Mouse (Mus musculus) spleen, adult 2 months (tissue): ENCODE results near the gene Lsm4. TPM values are rescaled to one million over a fixed set of nuclear protein-coding genes. Genes with fewer than 3 reads are reported as not detected.

ENCODE experiments used
- DNase-seq, 2 experiments: peaks; one replicate each; pipeline versions ENCODE4 v3.0.0 to v3.0.0-alpha.2; 2012 to 2021; ENCODE audit warnings: low spot score in 2 of 2, low read depth in 1 of 2
- H3K27ac ChIP-seq: fragments of 200-500 bp; 2 replicates; pipeline ENCODE4 v1.5.1; 2012; ENCODE audit warnings: low read length, inconsistent platforms; ENCODE audit not compliant: insufficient read depth
- H3K27me3 ChIP-seq: fragments of 200-500 bp; 2 replicates; pipeline ENCODE4 v1.6.1; 2012; ENCODE audit warnings: mild to moderate bottlenecking, moderate library complexity, low read length, inconsistent platforms; ENCODE audit not compliant: control insufficient read depth, insufficient read depth
- H3K36me3 ChIP-seq: fragments of 200-500 bp; 2 replicates; pipeline ENCODE4 v1.6.1; 2012; ENCODE audit warnings: mild to moderate bottlenecking, low read length, inconsistent platforms; ENCODE audit not compliant: control insufficient read depth, insufficient read depth
- H3K4me1 ChIP-seq: fragments of 200-500 bp; 2 replicates; pipeline ENCODE4 v1.6.1; 2011; ENCODE audit warnings: inconsistent platforms; ENCODE audit not compliant: control insufficient read depth, insufficient read depth, insufficient read length
- H3K4me3 ChIP-seq: fragments of 200-500 bp; 2 replicates; pipeline ENCODE4 v1.5.1; 2011; ENCODE audit warnings: mild to moderate bottlenecking, inconsistent platforms; ENCODE audit not compliant: insufficient read depth, insufficient read length; ENCODE audit errors: extremely low read depth
- CTCF ChIP-seq: fragments of 200-500 bp; IDR thresholded peaks from 2 replicates; pipeline ENCODE4 v1.5.1; 2011; ENCODE audit warnings: mild to moderate bottlenecking, inconsistent platforms; ENCODE audit not compliant: insufficient read depth, insufficient read length, insufficient replicate concordance; ENCODE audit errors: extremely low read depth
- POLR2A ChIP-seq: fragments of 200-500 bp; IDR thresholded peaks from 2 replicates; pipeline ENCODE4 v1.6.1; 2011; ENCODE audit warnings: low read depth, low read length, inconsistent platforms
- WGBS: fragments of 180-500 bp; shearing (Covaris S2); methylation state at CpG from one replicate; pipeline ENCODE4 v1.1.7; 2018; 5-methylcytosine and 5-hydroxymethylcytosine counted together
- polyA plus RNA-seq: library from polyadenylated mRNA; depleted of rRNA; stranded (reverse); fragments of >200 nt; gene quantifications from 2 replicates; pipeline ENCODE4 v1.2.3, GENCODE M21; 2012

The Lsm4 gene
- polyA plus RNA-seq, 1 experiment: 109 TPM

GRCm38 (mm10) chr8:70665599-70665998 lies 7.4 kb upstream of the Lsm4 start:
- WGBS: 80% methylated on average over 2 of the region's 2 CpGs
- TF ChIP-seq POLR2A (no peak), CTCF (no peak)
- no peak for DNase-seq
- Histone ChIP-seq H3K4me3 (no peak overlapping the region), H3K27me3 (no peaks in the 10 kb centered on the region), H3K4me1 (peaks cover 3% of the 10 kb centered on the region; the same call in 1 of the 2 replicates), H3K36me3 (no peaks in the 10 kb centered on the region), H3K27ac (no peak overlapping the region)

- DNase-seq: no peak
- H3K4me1 ChIP-seq: peaks cover 3% of the 10 kb centered on the region; the same call in 1 of the 2 replicates
- 72% methylated on average over 5 of the region's 5 CpGs for WGBS
- TF ChIP-seq POLR2A (no peak), CTCF (no peak)
- no peak overlapping the region for H3K4me3 ChIP-seq
- no peaks in the 10 kb centered on the region for H3K27me3 ChIP-seq
- H3K36me3 ChIP-seq: no peaks in the 10 kb centered on the region
- H3K27ac ChIP-seq: no peak overlapping the region
These were observed 6.0 kb upstream of the Lsm4 start for GRCm38 (mm10) chr8:70667071-70667470.

- no peak overlapping the region for H3K27ac ChIP-seq
- H3K4me1 ChIP-seq: peaks cover 26% of the 10 kb centered on the region; the same call in 1 of the 2 replicates
- H3K4me3 ChIP-seq: no peak overlapping the region
- H3K36me3 ChIP-seq: no peaks in the 10 kb centered on the region
- no peaks in the 10 kb centered on the region for H3K27me3 ChIP-seq
- TF ChIP-seq POLR2A: no peak
- no peak for TF ChIP-seq CTCF
- 83% methylated on average over 10 of the region's 10 CpGs for WGBS
- no peak for DNase-seq
These were observed 1.3 kb upstream of the Lsm4 start for GRCm38 (mm10) chr8:70671615-70672324.

GRCm38 (mm10) chr8:70672325-70673078 lies 546 bp upstream of the Lsm4 start:
- no peak for DNase-seq
- peak overlapping the region; percentile 67 for H3K27ac ChIP-seq
- no peaks in the 10 kb centered on the region for H3K36me3 ChIP-seq
- no peak for TF ChIP-seq POLR2A
- TF ChIP-seq CTCF: no peak
- H3K27me3 ChIP-seq: no peaks in the 10 kb centered on the region
- peaks cover 29% of the 10 kb centered on the region; the same call in 1 of the 2 replicates for H3K4me1 ChIP-seq
- peak overlapping the region; percentile 20 for H3K4me3 ChIP-seq
- 36% methylated on average over 19 of the region's 19 CpGs for WGBS

GRCm38 (mm10) chr8:70674109-70674508 lies 1.1 kb downstream of the Lsm4 start:
- no peak for TF ChIP-seq POLR2A
- no peak for TF ChIP-seq CTCF
- peak overlapping the region; percentile 99 for H3K27ac ChIP-seq
- WGBS: 80% methylated on average over 3 of the region's 3 CpGs
- H3K27me3 ChIP-seq: no peaks in the 10 kb centered on the region
- H3K36me3 ChIP-seq: peaks cover 12% of the 10 kb centered on the region
- H3K4me1 ChIP-seq: peaks cover 33% of the 10 kb centered on the region; the same call in 1 of the 2 replicates
- DNase-seq: no peak
- peak overlapping the region; percentile 73; the same call in 1 of the 2 replicates for H3K4me3 ChIP-seq

- 39% methylated on average over 4 of the region's 4 CpGs for WGBS
- no peak overlapping the region for H3K4me3 ChIP-seq
- peak overlapping the region; percentile 99 for H3K27ac ChIP-seq
- no peak for DNase-seq
- H3K27me3 ChIP-seq: no peaks in the 10 kb centered on the region
- H3K4me1 ChIP-seq: peaks cover 33% of the 10 kb centered on the region; the same call in 1 of the 2 replicates
- peaks cover 12% of the 10 kb centered on the region for H3K36me3 ChIP-seq
- TF ChIP-seq POLR2A (no peak), CTCF (no peak)
These were observed 1.7 kb downstream of the Lsm4 start for GRCm38 (mm10) chr8:70674716-70675115.

- peak in 1 of 2 experiments; percentile 45 for DNase-seq
- peaks cover 33% of the 10 kb centered on the region; the same call in 1 of the 2 replicates for H3K4me1 ChIP-seq
- TF ChIP-seq POLR2A (no peak), CTCF (no peak)
- H3K27ac ChIP-seq: peak overlapping the region; percentile 99
- H3K4me3 ChIP-seq: no peak overlapping the region
- H3K36me3 ChIP-seq: peaks cover 12% of the 10 kb centered on the region
- WGBS: 18% methylated on average over 1 of the region's 1 CpGs
- H3K27me3 ChIP-seq: no peaks in the 10 kb centered on the region
These were observed 2.3 kb downstream of the Lsm4 start for GRCm38 (mm10) chr8:70675336-70675735.
